Mouse (Mus musculus) MEL (cell line): Measurements from ENCODE around the gene Lztr1.

Experiments
- CHD2 ChIP-seq: IDR thresholded peaks from 2 replicates; pipeline ENCODE4 v1.6.1; 2011; ENCODE audit warnings: low read length, improper control_type of control experiment
- CTCF ChIP-seq, 3 experiments: IDR thresholded peaks in 2 of 3; conservative IDR thresholded peaks in 1 of 3; 2 replicates each; pipeline ENCODE4 v1.5.1; 2011 to 2012; ENCODE audit warnings: low read length in 3 of 3, low read depth in 2 of 3, mild to moderate bottlenecking in 2 of 3, improper control_type of control experiment in 1 of 3, inconsistent platforms in 1 of 3, mixed read lengths in 1 of 3, moderate library complexity in 1 of 3; ENCODE audit not compliant: control insufficient read depth in 1 of 3, insufficient read depth in 1 of 3, poor library complexity in 1 of 3, severe bottlenecking in 1 of 3
- POLR2A ChIP-seq, 2 experiments: IDR thresholded peaks; 2 replicates each; pipeline ENCODE4 v1.6.1; 2011 to 2012; ENCODE audit warnings: low read length in 2 of 2, mild to moderate bottlenecking in 2 of 2, control low read depth in 1 of 2, improper control_type of control experiment in 1 of 2, low read depth in 1 of 2, moderate library complexity in 1 of 2; ENCODE audit not compliant: control insufficient read depth in 1 of 2, insufficient read depth in 1 of 2, poor library complexity in 1 of 2
- ZMIZ1 ChIP-seq: IDR thresholded peaks from 2 replicates; pipeline ENCODE4 v1.6.1; 2012; ENCODE audit warnings: low read depth, mild to moderate bottlenecking, inconsistent platforms, low read length, improper control_type of control experiment, moderate library complexity

- peak; percentile 13 to 62 (median 48); a peak in 4 of 6 replicates for TF ChIP-seq CTCF (IDR thresholded peaks at IDR 0.05 in 2 of 3, conservative IDR thresholded peaks at IDR 0.05 in 1 of 3; ENCODE audit: control insufficient read depth in 1 of 3, insufficient read depth in 1 of 3, low read depth in 2 of 3, low read length in 3 of 3, poor library complexity in 1 of 3, severe bottlenecking in 1 of 3)
- TF ChIP-seq POLR2A (IDR thresholded peaks at IDR 0.05; ENCODE audit: control insufficient read depth in 1 of 2, insufficient read depth in 1 of 2, low read depth in 1 of 2, low read length in 2 of 2, poor library complexity in 1 of 2): no peak
- no peak for TF ChIP-seq CHD2
- TF ChIP-seq ZMIZ1: no peak
Measured at GRCm38 (mm10) chr16:17532271-17532670, 23.8 kb downstream of the Lztr1 start.
